20 mouse cellular contexts compared by ENCODE assay signal in genomic region chr9:21600186-21600585, GRCm38 (mm10).
"Had no signal": no experiment of that assay in that cellular context is flagged by ENCODE, and none has a peak within 500 bp of the region (broad histone marks: within the 10 kb centered on the region; RNA-seq: fewer than 3 reads in every experiment).

No protein-coding gene starts in this region.

- H3K4me1 ChIP-seq: intestine, embryonic 15.5 days had no signal

- H3K27ac ChIP-seq: intestine, embryonic 15.5 days; left cerebral cortex, adult 2 months; lung, embryonic 15.5 days; midbrain, embryonic 10.5 days; midbrain, embryonic 13.5 days; neural tube, embryonic 13.5 days; stomach, embryonic 15.5 days had no signal

- H3K9ac ChIP-seq: intestine, embryonic 15.5 days; lung, embryonic 15.5 days; midbrain, embryonic 13.5 days; neural tube, embryonic 13.5 days; stomach, embryonic 15.5 days had no signal

- H3K9me3 ChIP-seq: intestine, embryonic 15.5 days; lung, embryonic 15.5 days; midbrain, embryonic 10.5 days; midbrain, embryonic 13.5 days; neural tube, embryonic 13.5 days; stomach, embryonic 15.5 days had no signal

- H3K36me3 ChIP-seq: intestine, embryonic 15.5 days had no signal

- DNase-seq: kidney, adult 11 months; kidney, adult 9 months; kidney, postnatal 14 days; layer of hippocampus, postnatal 36 days; lung, adult 18-20 months; lung, postnatal 14 days; lung, postnatal 4 days; retina, postnatal 1 day; right cerebral cortex, postnatal 25 days; spleen, adult 18-20 months; thymus, postnatal 25 days had no signal

- H3K27me3 ChIP-seq: intestine, embryonic 15.5 days; lung, embryonic 15.5 days; midbrain, embryonic 13.5 days; neural tube, embryonic 13.5 days; stomach, embryonic 15.5 days had no signal

- H3K4me2 ChIP-seq: intestine, embryonic 15.5 days; lung, embryonic 15.5 days; midbrain, embryonic 13.5 days; neural tube, embryonic 13.5 days; stomach, embryonic 15.5 days had no signal

- H3K4me3 ChIP-seq: intestine, embryonic 15.5 days; left cerebral cortex, adult 2 months; lung, embryonic 15.5 days; midbrain, embryonic 10.5 days; midbrain, embryonic 13.5 days; myocyte; neural tube, embryonic 13.5 days; stomach, embryonic 15.5 days had no signal

- ATAC-seq: intestine, embryonic 15.5 days; midbrain, embryonic 13.5 days; midbrain, embryonic 16.5 days had no signal
